Mouse (Mus musculus) CD4-positive, CD25-positive, alpha-beta regulatory T cell, adult 4 months (primary cell): ENCODE results near the gene Sema3a. TPM values are rescaled to one million over a fixed set of nuclear protein-coding genes. Genes with fewer than 3 reads are reported as not detected.

Source experiments
- ATAC-seq: one replicate; pipeline ENCODE4 v1.8.0; 2017
- polyA plus RNA-seq, 2 experiments: library from polyadenylated mRNA; unstranded; fragments of 100-300 nt; shearing (Covaris generic); gene quantifications; one replicate each; pipeline ENCODE4 v1.2.1; 2017

Sema3a gene
- polyA plus RNA-seq: under 1 TPM in 1 of 2 experiments, not detected in 1; 0.52 TPM

DNA sequence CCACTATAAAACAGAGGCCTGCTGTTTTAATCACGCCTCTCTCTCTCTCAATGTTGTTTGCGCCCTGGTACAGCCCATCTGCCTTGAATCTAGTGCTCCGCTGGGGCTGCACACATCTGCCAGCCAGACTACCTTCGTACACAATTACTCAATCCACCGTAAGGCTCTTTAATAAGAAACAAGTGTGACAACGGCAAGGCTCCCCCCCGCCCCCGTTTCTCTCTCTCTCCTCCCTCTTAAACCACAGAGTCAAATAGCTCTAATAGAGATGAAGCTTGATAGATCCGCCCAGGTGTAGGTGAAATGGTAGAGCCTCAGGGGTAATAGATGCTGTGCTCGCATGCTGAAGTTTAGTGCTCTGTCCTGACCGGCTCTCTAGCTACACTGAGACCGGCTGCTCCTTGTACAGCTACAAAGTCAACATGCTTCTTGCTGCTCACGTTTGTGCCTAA, at the start of gene Sema3a:
TSS of gene Sema3a (plus strand) at position 174 of the 452 bp plus-strand sequence.
- ATAC-seq: no peak

GRCm38 (mm10) chr5:13084777-13085439, 40.3 kb upstream of the Sema3a start:
- ATAC-seq: no peak

GRCm38 (mm10) chr5:13090431-13090830, 34.8 kb upstream of the Sema3a start:
- no peak for ATAC-seq

GRCm38 (mm10) chr5:13109522-13109921, 15.7 kb upstream of the Sema3a start:
- no peak for ATAC-seq

- ATAC-seq: no peak
These were observed 8.0 kb upstream of the Sema3a start for GRCm38 (mm10) chr5:13117236-13117635.

DNA sequence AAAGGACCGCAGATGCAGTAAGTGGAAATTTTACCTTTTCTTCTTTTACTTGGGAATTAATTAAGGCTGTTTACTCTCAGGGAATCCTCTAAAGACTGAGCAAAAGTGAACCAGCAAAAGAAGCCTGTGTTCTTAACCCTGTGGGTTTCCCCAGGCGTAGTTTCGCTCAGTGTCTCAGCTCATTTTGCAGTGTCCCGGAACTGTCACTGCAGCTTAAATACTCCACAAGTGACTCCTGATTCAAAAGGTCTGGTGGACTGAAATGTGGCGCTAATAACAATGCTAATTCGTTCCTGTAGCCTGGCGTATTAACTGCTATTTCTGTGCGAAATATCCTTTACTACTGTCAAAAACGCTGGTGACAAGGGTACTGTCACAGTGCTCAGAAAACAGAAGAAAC, 543 bp downstream of the Sema3a start:
- ATAC-seq: no peak

GRCm38 (mm10) chr5:13126196-13126595, 982 bp downstream of the Sema3a start:
- ATAC-seq: no peak

DNA sequence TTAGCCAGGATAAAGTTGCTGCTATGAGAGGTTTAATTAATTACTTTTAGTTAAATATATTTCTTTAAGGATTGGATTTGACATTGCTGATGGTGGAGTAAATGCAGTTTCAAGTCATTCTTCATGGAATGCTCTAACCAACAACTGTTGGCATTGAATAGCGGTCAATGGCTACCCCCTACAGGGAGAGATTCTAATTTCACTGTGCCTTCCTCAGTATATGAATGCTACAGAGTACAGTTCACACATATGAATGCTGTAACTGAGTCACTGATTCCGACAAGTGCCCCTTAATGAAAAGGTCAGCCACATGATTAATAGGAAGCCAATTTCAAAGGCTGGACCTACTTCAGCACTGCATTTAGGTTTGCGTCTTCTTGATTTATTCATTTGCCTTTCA, 1.9 kb downstream of the Sema3a start:
- ATAC-seq: no peak

DNA sequence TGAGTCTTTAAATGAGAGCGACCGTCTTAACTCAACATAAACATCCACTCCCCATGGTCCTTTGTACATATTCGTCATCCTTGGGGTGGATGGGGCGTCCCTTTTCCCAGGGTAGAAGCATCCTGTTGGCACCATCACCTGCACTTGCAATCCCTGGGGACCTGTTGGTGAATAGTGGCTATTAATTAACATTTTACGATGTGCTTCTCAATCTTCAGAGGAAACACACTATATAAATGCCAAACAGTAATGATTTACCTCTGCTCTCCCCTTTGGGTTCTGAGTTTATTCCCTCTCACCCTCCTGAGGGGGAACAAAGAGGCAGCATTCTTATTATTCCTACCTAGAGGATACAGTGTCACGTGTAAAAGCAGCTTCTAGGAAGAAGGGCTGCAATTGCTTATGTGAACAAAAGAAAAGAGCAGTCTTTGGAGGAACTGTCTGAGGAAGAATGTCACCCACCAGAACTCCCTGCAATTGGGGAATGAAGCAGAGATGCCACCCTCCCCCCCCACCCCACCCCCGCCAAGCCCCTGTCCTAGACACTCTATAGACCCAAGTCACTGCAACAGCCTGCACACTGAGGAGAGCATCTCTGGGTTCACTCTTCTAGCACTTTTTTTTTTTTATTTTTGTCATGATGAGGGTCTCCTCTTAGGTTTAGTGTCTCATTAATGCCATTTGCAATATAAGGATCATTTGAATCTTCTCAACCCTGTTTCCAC, 19.7 kb downstream of the Sema3a start:
- ATAC-seq: no peak

GRCm38 (mm10) chr5:13149909-13150308, 24.7 kb downstream of the Sema3a start:
- ATAC-seq: no peak

GRCm38 (mm10) chr5:13151002-13151401, 25.8 kb downstream of the Sema3a start:
- ATAC-seq: no peak

GRCm38 (mm10) chr5:13157761-13158612, 32.8 kb downstream of the Sema3a start:
- no peak for ATAC-seq

DNA sequence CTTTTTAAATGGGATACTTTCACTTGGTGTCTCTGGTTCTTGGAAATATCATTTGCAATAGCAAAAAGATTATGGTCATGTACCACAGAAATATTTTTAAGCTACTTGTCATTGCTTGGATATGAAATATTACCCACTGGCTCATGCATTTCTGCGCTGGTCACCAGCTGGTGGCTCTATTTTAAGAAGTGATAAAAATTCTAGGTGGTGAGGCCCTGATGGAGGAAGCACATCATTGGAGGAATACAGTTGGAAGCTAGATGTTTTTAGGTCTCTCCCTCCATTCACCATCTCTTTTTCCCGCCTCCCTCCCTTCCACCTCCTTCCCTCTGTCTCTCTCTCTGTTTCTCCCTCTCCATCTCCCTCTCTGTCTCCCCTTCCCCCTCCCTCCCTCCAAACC, 57.0 kb downstream of the Sema3a start:
- no peak for ATAC-seq

DNA sequence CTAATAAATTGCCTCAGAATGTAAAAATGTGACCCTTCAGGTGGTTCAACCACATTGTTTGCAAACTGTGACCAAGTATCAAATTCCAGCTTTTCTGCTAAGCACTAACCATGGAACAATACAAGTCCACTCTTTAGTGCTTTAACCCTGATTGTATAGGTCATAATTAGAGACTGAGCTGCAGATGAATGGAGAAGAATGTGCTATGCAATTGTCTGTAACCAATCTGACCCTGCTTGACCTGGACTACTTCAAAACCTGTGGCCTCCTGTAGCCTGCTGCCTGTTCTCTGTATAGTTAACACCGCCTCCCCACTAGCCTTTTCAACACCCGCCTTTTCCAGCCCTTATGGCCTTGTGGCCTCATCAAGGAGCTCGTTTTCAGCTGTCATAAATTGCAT, 72.7 kb downstream of the Sema3a start:
- ATAC-seq: no peak

- ATAC-seq: no peak
These were observed 74.5 kb downstream of the Sema3a start for GRCm38 (mm10) chr5:13199709-13200108.

DNA sequence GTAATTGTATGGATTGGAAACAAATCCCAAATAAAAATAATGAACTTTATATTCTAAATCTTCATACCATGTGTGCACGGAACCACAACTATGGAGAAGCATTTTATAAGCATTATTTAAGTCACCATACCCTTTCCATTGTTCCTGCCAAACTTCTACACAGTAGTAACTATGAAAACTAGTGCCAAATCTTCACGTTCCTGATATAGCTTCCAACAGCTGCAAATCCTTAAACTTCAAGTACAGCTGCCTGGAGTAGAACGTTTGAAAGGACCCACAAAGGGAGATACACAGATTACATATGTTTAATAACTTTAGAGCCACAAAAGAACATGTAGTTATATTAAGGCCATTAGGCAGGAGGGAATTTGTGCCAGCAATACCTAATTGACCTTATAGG, 130.1 kb downstream of the Sema3a start:
- no peak for ATAC-seq

DNA sequence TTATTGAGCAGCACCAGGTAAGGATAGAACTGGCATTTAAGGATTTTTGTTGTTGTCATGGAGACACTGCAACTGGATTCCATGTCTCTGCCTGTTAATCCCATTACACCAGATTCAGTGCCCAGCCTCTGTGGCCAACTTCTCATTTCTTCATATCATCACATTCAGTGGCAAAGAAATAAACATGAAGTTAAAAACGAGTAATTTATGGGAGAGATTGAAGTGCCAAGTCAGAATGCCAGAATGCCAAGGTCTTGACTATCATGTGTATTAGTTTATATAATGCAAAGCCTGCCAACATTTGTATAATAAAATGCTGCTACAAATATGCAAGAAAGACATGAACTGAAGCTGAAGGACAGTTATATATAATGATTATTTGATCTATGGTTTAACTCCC, 131.1 kb downstream of the Sema3a start:
- no peak for ATAC-seq

- no peak for ATAC-seq
These were observed 137.9 kb downstream of the Sema3a start for GRCm38 (mm10) chr5:13263087-13263486.

GRCm38 (mm10) chr5:13263539-13263938, 138.3 kb downstream of the Sema3a start:
- no peak for ATAC-seq

DNA sequence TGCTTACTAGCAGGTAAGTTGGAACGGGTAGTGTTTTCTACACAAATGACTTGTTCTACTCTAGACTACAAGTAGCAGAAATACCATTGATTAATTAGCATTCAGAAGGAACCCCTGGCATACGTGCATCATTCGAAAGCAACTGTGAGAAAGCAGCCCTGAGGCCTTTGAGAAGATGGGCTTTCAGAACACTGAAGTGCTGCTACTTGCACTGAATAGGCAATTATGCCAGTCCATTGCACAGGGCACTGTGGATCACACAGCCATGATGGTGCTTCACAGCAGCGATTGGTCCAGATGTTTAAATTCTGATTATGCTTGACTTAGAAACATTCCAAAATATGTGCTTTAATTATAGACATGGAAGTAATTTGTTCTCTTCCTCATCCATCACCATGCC, 187.5 kb downstream of the Sema3a start:
- ATAC-seq: no peak

DNA sequence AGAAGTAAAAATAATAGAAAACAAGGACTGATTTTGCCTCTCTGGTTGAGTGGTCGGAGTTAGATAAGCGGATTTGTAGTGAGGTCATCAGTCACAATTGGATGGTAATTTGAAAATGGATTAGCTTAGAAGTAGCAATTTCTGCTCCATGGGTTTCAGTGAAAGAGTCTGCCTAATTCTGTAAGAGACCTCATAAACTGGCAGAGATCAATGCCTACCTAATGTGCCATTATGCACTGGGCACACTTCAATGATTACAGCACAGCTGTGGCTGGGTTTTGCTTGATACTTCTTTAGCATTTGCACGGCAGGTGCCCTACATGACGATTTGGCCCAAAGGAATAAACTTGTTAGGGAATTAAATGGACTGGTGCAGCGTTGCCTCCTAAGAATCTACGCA, 188.8 kb downstream of the Sema3a start:
- ATAC-seq: no peak

DNA sequence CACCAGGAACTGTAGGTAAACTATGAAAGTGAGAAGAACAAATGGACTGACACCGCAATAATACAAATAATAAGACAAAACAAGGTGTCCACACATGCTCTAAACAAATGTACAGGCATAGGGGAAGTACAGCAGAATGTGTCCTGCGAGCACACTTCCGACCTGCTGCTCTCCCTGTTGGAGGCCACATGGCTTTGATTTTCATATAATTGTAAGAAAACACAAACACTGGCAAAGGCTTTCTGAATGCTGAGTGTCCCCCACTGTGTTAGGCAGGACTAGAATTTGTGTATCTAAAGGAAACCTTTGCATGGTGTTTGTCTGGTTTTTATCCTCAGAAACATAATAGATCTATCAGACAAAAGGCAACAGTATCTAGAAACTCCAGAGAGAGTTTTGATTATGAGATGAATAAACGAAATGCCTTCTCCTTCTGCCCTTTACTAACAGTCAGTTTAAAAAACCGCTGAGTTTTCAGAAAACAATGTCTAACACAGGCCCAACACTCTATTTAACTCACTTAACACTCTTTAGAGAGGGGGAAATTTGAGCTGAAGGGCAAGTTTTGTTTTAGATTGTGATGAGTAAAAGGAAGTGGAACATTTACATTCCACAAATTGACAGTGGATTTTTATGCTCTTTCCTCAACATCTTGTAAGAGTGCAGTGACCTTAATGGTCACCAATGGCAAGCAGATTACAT, 193.7 kb downstream of the Sema3a start:
- ATAC-seq: no peak

- ATAC-seq: no peak
These were observed 194.9 kb downstream of the Sema3a start for GRCm38 (mm10) chr5:13320138-13320537.
